Mouse (Mus musculus) inflammation-experienced regulatory T-cells, adult 6 months (primary cell): ENCODE results near the gene Neurod2. TPM values are rescaled to one million over a fixed set of nuclear protein-coding genes. Genes with fewer than 3 reads are reported as not detected.

Experiments
- ATAC-seq: one replicate; pipeline ENCODE4 v1.8.0; 2017
- polyA plus RNA-seq, 3 experiments: library from polyadenylated mRNA; unstranded; fragments of 100-300 nt; shearing (Covaris generic); gene quantifications; one replicate each; pipeline ENCODE4 v1.2.1; 2017

Gene Neurod2
- polyA plus RNA-seq, 3 experiments from 2014 or later: not detected

DNA sequence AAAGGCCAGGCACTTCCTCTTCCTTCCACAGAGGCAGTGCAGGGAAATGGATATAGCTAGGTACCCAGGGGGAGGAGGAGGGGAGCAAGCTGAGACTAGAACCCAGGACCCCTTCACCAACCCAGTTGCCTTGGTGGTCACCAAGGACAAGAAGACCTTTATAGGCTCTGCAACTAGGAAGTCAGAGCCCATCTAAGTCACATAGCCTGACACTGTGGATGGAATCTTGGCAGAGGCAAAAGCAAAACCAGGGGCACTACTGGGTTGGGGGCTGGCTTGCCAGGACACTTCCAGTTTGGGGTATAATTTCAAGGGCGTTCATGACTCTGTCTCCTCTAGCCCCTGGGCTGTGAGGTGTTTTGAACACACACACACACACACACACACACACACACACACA is 2.0 kb upstream of the Neurod2 start:
- ATAC-seq: no peak

- no peak for ATAC-seq
These were observed 1.3 kb upstream of the Neurod2 start for GRCm38 (mm10) chr11:98330745-98331204.

DNA sequence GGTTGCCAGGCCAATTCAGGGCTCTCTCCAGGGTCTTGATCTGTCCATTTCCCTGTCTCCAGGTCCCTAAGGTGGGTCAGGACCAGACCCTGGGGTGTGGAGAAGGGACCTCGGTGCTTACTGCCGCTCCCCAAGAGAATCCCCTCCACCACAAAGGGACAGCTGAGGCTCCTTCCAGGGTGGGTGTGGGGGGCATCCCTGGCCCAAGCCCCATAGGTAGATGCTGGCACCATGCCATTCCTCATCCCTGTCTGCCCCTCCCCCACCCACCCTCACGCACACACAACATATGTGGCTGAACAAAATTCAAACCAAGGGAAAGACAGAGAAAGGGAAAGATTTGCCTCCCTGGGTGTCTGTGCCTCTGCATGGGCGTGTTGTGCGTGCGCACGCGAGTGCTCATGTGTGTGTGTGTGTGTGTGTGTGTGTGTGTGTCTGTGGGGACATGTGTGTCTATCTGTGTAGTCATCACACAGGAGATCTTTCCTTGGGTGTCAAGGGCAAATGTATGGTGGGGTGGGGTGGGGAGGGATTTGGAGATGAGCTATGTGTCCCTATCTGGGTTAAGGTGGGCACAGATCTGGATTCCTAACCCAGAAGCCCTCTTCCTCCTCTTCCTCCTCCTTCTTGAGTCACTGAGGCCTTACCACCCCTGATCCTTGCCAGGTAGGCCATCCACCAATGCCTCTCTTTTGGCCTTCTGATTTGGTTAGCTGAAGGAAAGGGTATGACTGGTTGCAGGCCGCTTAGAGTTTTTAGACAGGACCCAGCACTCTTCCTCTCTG is 704 bp upstream of the Neurod2 start:
- no peak for ATAC-seq

GRCm38 (mm10) chr11:98328371-98329069 is 928 bp downstream of the Neurod2 start:
- ATAC-seq: no peak

DNA sequence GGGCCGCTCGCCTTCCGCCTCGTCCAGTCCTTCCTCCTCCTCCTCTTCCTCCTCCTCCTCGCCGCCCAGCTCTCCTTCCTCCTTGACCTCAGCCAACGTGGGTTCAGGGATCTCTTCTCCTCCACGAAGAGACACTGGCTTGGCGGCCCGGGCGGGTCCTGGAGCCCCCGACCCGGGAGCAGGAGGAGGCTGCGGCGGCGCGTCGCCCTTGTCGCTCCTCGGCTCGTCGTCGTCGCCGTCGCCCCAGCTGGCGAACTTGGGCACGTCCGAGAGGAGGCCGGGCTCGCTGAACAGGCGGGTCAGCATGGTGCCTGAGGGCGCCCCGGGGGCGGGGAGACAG is 1.4 kb downstream of the Neurod2 start:
- no peak for ATAC-seq

GRCm38 (mm10) chr11:98327136-98328030 is 2.1 kb downstream of the Neurod2 start:
- no peak for ATAC-seq

DNA sequence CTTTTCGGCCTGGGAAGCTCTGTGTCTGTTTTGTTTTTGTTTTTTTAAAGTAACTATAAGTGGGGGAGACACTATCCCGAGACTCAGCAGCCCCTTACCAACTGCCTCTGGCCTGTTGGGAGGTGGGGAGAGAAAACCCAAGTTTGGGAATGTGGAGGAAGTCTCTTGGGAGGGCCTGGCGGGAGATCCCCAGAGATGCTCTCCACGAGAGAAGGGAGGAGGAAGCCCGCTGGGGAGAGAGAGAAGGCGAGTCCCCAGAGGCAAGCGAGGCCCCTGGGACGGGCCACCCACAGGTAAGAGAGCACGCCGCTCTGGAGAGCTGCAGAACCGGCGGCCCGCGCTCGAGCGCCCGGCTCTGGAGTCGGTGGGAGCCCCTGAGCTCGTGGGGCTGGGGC is 2.7 kb downstream of the Neurod2 start:
- no peak for ATAC-seq

DNA sequence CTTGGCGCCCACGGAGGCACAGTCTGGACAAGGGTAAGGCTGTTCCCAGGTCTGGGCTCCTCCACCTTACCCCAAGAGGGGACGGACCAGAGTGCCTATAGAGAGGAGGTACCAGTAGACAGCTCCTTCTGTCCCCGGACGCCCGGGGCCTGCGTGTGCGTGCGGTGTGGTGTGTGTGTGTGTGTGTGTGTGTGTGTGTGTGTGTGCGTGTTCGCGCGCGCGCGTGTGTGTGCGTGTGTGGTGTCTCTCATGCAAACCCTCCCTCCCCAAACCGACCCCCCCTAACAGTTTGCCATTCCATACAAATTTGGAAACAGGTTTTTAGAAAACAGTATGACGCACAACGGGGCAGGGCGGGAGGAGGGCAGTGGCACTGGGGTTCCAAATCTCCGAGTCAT is 3.6 kb downstream of the Neurod2 start:
- ATAC-seq: no peak

- no peak for ATAC-seq
These were observed 4.1 kb downstream of the Neurod2 start for GRCm38 (mm10) chr11:98325191-98325820.

DNA sequence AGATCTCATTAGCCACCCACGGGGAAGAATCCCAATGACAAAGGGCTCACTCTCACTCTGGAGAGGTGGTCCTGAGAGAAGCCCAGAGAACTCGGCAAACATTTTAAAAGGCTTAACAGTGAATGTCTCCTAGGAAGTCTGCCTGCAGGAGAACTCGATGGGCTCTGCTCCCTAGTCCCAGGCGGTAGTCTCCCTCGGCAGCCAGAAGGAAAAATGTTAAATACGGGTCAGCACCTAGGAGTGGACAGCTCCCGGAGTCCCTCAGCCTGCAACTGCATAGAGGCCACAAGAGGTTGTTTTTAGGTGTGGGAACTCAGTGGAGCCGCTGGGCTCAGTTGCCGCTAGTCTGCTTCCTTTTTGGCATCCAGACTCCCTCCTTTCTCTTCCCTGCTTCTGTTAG is 5.5 kb downstream of the Neurod2 start:
- no peak for ATAC-seq

DNA sequence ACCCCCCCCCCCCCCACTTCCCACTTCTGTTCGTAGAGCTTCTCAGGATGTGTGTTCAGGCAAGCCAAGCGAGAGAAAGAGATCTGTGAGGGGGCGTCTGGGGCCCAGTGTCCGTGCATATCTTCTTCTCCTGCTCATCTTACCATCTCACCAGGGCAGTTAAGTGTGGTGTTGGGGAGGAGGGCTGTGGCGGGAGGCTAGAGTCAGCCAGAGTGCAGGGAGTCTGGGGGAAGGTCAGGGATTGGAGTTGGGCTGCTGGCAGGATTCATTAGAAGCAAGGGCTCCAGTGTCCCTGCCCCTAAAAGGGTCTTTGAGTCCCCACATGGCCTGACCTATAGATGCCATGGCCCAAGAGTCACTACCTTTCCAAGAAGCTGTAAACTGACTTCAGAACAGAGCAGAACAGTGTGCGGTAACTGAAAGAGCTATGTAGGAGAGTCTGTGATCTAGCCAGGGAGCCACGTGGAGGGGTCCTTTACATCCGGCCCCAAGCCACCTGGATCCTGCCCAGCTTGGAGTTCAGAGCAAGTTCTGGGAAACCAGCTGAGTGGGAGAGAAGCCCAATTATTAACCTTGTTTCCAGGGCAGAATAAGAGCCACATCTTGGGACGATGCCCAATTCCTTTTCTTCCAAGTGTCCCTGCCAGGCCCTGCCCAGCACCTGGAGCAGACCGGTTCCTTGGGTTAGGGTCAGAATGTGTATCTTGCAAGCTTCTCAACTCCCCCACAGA is 6.1 kb downstream of the Neurod2 start:
- ATAC-seq: no peak

- ATAC-seq: no peak
These were observed 7.3 kb downstream of the Neurod2 start for GRCm38 (mm10) chr11:98322159-98322558.

- ATAC-seq: no peak
These were observed 7.8 kb downstream of the Neurod2 start for GRCm38 (mm10) chr11:98321677-98322003.

DNA sequence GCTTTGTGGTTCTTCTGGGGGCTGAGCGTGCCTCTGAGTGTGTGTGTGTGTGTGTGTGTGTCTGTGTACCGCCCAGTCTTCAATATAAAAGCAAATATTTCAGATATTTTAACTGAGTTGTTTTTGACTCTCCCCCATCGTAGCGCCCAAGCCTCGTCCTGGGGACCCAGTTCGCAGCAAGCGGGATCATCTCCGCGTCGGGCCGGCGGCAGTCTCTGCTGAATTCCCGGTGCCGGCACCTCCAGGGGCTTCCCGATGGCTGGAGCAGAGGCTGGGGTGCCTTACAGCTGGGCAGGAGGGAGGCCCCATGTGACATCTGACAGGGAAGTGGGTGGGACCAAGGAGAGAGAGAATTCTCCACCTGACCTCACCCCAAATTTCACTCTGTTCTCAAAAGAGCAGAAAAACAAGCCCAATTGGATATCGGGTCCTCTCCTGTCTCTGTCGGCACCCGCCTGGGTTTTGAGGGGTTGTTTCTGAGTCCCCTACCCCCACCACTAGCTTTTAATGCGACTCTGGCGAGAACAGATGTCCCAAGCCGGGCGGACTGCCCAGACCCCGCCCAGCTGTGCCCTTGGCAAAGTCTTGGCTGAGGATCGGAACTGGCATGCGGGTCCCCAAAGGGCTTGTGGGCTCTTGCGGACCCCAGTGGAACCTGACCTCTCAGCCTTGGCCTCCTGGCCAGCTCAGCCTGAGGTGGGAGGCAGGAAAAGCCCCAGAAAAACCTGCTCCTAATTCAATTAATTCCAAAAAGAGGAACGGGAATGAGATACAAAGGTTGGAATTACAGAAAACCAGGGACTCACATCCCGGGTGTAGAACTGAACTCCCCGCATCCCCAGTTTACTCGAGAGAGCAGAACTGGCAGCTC is 8.4 kb downstream of the Neurod2 start:
- ATAC-seq: no peak

DNA sequence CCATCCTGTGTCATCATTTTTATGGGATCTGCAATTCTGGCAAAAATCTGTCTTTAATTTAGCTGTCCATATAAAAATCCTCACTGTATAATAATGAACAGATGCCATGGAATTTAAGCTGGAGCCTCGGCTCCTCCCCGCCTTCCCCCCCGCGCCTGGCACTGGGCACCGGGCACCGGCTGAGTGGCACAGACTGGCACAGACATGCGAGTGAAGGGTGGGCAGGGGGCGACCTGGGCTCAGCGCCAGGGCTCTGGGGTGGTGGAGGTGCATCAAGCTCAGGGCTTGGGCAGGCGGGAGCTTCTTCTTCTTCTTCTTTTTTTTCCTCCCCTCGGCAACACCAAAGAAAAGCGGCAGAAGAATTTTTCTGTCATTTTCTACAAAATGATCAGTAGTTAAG is 9.1 kb downstream of the Neurod2 start:
- ATAC-seq: no peak

DNA sequence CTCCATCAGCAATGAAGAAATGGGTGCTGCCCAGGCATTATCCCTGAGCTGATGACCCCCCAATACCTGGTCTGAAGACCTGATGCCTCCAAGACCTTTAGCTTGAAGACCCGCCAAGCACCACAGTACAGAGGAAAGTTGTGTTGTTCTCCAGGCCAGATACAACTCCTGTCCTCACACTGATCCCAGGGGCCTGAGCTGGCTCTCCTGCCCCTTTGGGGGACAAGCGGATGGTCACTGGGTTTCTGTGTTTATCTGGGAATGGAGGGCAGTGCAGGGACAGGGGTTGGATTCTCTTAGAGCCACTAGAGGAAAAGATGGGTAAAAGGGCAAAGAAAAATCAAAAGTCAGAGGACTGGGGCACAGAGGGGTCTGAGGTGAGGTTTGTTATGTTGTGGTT is 9.5 kb downstream of the Neurod2 start:
- no peak for ATAC-seq

DNA sequence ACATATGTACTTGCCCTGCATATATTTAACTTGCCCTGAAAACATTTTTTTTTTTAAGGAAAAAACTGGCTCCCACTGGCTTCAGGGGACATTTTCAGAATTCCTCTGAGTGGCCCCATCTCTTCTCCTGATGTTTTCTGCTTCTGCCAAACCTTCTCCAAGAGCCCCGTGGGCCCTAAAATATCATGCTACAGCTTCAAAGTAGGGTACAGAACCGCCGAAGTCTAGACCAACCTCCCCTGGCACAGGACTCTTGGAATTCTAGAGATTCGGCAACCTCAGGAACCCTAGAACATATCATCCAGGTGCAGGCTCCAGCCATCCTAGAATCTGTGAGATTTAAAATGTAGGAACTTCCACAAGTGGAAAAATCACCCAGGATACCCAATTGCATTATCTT is 9.9 kb downstream of the Neurod2 start:
- ATAC-seq: no peak

GRCm38 (mm10) chr11:98319120-98319519 is 10.3 kb downstream of the Neurod2 start:
- ATAC-seq: no peak

DNA sequence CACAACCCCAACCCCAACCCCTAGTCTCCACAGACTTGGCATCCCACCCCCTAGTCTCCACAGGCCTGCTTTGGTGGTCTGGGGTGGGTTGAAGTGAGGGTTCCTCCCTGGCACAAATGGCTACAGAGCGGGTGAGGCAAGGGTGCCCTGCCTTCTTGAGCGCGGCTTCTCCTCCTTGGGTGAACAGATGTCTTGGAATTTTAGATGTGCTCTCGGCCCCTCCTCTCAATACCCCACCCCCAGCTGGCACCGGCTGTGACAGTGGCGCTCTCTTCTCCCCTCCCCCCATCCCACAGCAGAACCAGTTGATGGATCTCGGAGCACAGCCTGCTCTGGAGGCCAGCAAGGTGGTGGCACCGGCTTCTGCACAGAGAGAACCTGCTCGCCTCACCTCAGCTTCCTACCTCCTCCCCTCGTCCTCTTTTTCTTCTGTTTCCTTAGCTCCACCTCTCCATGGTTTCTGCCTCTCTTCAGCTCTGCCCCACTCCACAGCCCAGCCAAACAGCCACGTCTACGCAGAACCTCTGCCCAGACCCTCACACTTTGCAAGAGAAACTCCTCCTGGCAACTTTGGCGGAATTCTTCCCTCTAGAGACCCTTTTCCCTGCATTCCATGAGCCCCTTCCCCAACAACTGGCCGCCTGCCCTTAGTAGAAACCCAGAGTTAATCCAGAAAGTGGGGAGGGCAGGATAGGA is 10.9 kb downstream of the Neurod2 start:
- ATAC-seq: no peak

DNA sequence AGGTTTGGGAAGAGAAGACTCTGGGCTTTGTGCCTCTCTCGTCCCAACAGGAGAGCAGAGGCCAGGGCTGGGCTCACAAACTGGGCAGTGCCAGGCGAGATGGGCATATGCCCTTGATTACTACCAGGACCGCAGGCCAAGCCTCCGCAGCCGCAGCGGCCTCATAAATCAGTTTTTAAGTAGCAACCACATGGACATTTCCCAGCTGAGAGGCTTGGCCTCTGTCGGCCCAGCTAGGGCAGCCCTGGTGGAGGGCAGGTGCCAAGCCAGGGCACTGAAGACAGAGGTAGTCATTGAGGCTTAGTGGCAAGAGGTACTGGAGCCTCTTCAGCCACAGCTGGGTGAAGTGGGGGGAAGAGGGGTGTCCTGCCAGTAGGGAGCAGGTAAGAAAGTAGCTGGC is 12.0 kb downstream of the Neurod2 start:
- no peak for ATAC-seq
